Mouse (Mus musculus) cerebellum, postnatal 36 days (tissue): ENCODE data around the gene Ggt7.
"Not testable (repeated sequence)": the region's sequence is repeated elsewhere in the genome, so short reads cannot be mapped to it uniquely, and the experiment has no call there.

ENCODE experiments used
- DNase-seq, 2 experiments: peaks; one replicate each; pipeline ENCODE4 v3.0.0; 2021 to 2022; ENCODE audit warnings: mixed read lengths in 2 of 2

Ggt7 gene

DNA sequence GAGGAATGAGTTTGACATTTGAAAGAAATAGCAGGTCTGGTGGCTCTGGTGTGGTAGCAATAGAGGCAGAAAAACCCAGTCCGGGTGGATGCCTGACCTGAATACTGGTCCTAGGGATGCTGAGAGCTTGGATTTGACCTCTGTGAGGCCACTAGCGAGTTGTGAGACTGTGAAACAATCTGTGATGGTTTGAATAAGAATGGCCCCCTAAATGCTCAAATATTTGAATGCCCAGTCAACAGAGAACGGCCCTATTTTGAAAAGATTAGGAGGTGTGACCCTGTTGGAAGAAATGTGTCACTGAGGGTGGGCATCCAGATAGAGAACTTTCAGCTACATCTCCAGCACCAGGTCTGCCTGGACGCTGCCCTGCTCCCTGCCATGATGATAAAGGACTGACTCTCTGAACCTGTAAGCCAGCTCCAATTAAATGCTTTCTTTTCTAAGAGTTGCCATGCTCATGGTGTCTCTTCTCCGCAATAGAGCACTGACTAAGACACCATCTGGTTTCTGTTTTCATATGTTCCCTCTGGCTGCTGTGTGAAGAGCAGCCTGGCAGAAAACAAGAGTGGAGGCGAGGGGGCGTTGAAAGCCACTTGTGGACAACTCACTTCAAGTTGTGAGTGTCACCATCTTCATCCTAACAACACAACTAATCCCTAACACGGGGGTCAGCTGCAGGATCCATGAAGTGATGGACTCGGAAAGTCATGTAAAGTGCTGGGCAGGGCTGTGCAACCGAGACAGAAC is 10.1 kb downstream of the Ggt7 start:
- no peak for DNase-seq

GRCm38 (mm10) chr2:155505811-155506210 is 12.2 kb downstream of the Ggt7 start:
- DNase-seq, result no peak

DNA sequence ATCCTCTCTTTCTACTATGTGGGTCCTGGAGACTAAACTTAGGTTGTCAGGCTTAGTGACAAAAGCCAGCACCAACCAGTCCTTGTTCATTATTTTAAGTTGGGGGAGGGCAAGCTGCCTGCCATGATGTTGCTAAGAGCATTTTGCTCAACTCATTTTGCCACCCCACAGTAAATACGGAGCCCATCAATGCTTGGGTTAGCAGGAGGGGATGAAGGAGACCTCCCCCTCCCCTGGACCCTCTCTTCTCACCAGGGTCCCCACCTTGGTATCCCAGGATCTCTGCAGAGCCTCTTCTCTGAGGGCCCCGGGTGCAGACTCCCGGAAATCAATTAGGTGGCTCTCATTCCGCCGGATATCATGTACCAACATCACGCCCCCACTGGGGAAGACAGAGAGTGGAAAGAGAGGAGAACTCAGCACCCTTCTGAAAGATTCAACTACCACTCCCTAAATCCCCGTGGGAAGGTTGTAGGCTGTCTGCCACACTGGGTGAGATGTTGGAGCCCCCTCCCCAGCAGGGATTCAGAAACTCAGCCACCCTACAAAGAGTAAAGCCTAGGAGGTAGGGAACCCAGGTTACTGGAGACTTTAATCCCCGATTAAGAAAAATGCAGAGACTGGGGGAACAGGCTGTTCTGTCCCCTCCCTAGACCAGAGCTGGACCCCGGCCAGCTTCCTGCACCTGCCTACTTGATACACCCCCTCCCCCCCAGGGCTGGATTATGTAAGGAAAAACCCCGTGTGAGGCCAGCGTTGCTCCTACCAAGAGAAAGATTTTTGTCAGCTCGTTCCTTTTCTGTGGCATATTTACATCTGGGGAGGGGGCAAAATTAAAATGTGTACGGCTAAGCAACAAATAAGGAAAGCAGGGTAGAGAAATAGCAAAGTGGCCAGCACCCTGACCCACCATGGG is 13.3 kb downstream of the Ggt7 start:
- DNase-seq, result peak in 1 of 2 experiments; percentile 56

- DNase-seq, result no peak
Observed at GRCm38 (mm10) chr2:155502596-155502995, 15.4 kb downstream of the Ggt7 start.

DNA sequence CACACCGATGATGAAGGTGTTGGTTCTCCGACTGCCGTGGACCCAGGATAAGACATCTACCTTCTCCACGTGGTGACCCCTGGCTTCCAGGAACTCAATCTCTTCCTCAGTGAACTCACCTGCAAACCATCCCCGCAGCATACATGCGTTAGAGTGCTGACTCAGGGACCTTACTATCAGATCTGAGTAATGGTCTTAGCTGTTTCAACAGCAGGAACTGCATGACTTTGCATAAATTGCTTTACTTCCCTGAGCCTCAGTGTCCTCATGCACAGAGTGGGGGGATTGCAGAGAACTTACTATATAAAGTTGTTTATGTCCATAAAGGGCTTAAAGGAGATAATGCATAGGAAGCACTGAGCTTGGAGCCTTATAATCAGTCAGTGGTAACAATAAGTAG is 27.0 kb downstream of the Ggt7 start:
- DNase-seq, result no peak

GRCm38 (mm10) chr2:155482021-155482420 is 36.0 kb downstream of the Ggt7 start:
- peak; percentile 56 to 61 for DNase-seq

GRCm38 (mm10) chr2:155473570-155474088 is 44.4 kb downstream of the Ggt7 start, which contains the start of gene Ncoa6:
TSS of gene Ncoa6 (minus strand) at chr2:155473894.
- peak; percentile 69 to 79 for DNase-seq

GRCm38 (mm10) chr2:155472671-155473569 is 45.1 kb downstream of the Ggt7 start:
- peak; percentile 43 to 55 for DNase-seq

GRCm38 (mm10) chr2:155466861-155467260 is 51.2 kb downstream of the Ggt7 start:
- DNase-seq, result no peak

DNA sequence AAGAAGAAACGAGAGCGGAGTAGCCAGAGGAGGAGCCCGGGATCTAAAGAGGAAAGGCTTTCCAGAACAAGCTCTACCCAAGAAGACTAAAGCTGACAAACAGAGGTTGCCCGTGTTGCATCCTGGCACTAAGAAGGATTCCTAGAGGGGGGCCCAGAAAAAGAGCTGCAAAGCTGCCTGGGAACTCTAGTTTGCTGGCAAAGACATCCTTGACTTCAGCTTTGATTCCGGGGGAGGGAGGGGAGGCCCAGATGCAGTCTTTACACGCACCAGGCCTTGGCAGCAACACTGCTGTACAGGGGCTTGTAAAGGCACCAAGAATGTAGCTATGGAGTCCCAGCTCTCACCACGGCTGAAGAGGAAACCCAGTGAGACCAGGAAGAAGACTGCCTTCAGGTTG is 64.4 kb downstream of the Ggt7 start:
- no peak for DNase-seq

- DNase-seq, result no peak
Observed at GRCm38 (mm10) chr2:155451256-155451655, 66.8 kb downstream of the Ggt7 start.

DNA sequence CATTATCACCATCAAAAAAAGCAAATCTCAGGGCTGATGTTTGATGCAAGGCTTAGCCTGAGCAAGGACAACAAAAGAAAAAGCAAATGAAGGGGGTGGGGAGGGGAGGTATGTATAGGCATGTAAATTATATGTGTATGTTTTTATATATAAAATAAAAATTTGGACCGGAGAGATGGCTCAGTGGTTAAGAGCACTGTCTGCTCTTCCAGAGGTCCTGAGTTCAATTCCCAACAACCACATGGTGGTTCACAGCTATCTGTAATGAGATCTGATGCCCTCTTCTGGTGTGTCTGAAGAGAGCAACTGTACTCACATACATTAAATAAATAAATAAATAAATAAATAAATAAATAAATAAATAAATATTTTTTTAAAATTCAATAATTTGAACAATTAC is 70.1 kb downstream of the Ggt7 start:
- not testable (repeated sequence) for DNase-seq

GRCm38 (mm10) chr2:155443446-155443845 is 74.6 kb downstream of the Ggt7 start:
- DNase-seq, result no peak

GRCm38 (mm10) chr2:155442916-155443315 is 75.1 kb downstream of the Ggt7 start:
- DNase-seq, result no peak
